Mouse (Mus musculus) stomach, embryonic 14.5 days (tissue): Measurements from ENCODE around the gene Kctd7. TPM values are rescaled to one million over a fixed set of nuclear protein-coding genes. Genes with fewer than 3 reads are reported as not detected.

Experiments used
- ATAC-seq: fragments of 200-750 bp; cut with Nextera tagmentation; 2 replicates; pipeline ENCODE4 v1.8.0; 2017; ENCODE audit warnings: low read depth, moderate TSS enrichment; ENCODE audit not compliant: insufficient number of reproducible peaks, insufficient read depth, low FRiP score
- H3K27ac ChIP-seq: fragments of 300-500 bp; sonication (generic); 2 replicates; pipeline ENCODE4 v1.5.1; 2014; ENCODE audit warnings: mild to moderate bottlenecking, low read length, moderate library complexity, mixed read lengths
- H3K27me3 ChIP-seq: fragments of 300-500 bp; sonication (generic); 2 replicates; pipeline ENCODE4 v1.6.1; 2014; ENCODE audit warnings: low read length, control low read depth, mixed read lengths; ENCODE audit not compliant: control insufficient read depth, insufficient read depth
- H3K36me3 ChIP-seq: fragments of 300-500 bp; sonication (generic); 2 replicates; pipeline ENCODE4 v1.6.1; 2014; ENCODE audit warnings: mild to moderate bottlenecking, control low read depth, low read length, moderate library complexity, mixed read lengths; ENCODE audit not compliant: control insufficient read depth, insufficient read depth
- H3K4me1 ChIP-seq: fragments of 300-500 bp; sonication (generic); 2 replicates; pipeline ENCODE4 v1.6.1; 2014; ENCODE audit warnings: low read length, control low read depth, mixed read lengths; ENCODE audit not compliant: control insufficient read depth, insufficient read depth
- H3K4me2 ChIP-seq: fragments of 300-500 bp; sonication (generic); replicated peaks from 2 replicates; pipeline ENCODE4 v1.6.1; 2014; ENCODE audit warnings: low read depth, low read length, control low read depth
- H3K4me3 ChIP-seq: fragments of 300-500 bp; sonication (generic); 2 replicates; pipeline ENCODE4 v1.5.1; 2014; ENCODE audit warnings: low read depth, low read length, control low read depth
- H3K9ac ChIP-seq: fragments of 300-500 bp; sonication (generic); replicated peaks from 2 replicates; pipeline ENCODE4 v1.6.1; 2014; ENCODE audit warnings: low read depth, mild to moderate bottlenecking, control low read depth, low read length, moderate library complexity, mixed read lengths
- H3K9me3 ChIP-seq: fragments of 300-500 bp; sonication (generic); 2 replicates; pipeline ENCODE4 v1.6.1; 2016; ENCODE audit warnings: low read depth, low read length, control low read depth; ENCODE audit not compliant: control insufficient read depth
- WGBS: fragments of 180-500 bp; shearing (Covaris S2); extraction: QIAGEN DNeasy Blood & Tissue Kit; methylation state at CpG from one replicate; pipeline ENCODE4 v1.1.7; 2014; 5-methylcytosine and 5-hydroxymethylcytosine counted together
- polyA plus RNA-seq: library from polyadenylated mRNA; unstranded; fragments of >200 nt; fragmentation: Nextera tagmentation; extraction: Ambion mirVana; gene quantifications from 2 replicates; pipeline ENCODE4 v1.2.1, GENCODE M21; 2014

Gene Kctd7
- polyA plus RNA-seq, 1 experiment from 2014 or later: 5.0 TPM

DNA sequence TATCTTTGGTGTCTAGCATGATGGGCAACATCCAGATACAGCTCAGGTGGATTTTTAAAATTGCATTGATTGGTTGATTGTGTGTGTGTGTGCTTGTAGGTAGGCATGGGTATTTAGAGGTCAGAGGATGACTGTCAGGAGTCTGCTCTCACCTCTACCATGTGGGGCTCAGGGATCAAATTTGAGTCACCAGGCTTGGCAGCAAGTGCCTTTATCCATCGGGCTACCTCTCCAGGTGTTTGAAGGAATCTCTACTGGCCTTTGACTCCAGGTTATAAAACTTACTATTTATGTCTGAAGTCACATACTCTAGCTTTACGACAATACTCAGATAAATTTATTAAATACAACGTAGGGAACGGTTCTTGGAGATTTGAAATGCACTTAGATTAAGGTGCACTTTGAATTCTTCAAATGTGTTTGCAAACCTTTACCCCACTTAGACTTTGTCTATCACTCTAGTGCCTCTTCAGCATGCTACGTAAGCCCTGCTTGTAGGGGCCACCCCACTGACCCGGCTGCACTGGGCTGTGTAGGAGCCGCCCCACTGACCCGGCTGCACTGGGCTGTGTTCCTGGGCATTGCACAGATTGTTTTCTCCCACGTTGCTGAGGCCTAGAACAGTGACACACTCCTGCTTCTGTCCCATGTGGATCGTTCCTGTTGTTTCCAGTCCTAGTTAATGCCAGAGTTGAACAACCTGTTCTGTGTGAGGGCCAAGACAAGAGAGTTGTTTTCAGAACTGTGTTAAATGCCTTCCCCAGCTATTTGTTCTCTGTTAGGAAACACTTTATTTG is 55.8 kb downstream of the Kctd7 start:
- no peak for ATAC-seq
- H3K9me3 ChIP-seq: no peaks in the 10 kb centered on the region
- WGBS: 84% methylated on average over 10 of the region's 10 CpGs
- H3K27ac ChIP-seq: no peak overlapping the region
- H3K4me3 ChIP-seq: no peak overlapping the region
- H3K4me1 ChIP-seq: no peaks in the 10 kb centered on the region
- H3K36me3 ChIP-seq: peaks cover 18% of the 10 kb centered on the region
- no peaks in the 10 kb centered on the region for H3K27me3 ChIP-seq
- H3K4me2 ChIP-seq: no peak overlapping the region
- H3K9ac ChIP-seq: no peak overlapping the region

- H3K4me3 ChIP-seq: no peak overlapping the region
- no peak overlapping the region for H3K4me2 ChIP-seq
- WGBS: 82% methylated on average over 4 of the region's 4 CpGs
- no peak for ATAC-seq
- H3K4me1 ChIP-seq: no peaks in the 10 kb centered on the region
- no peaks in the 10 kb centered on the region for H3K27me3 ChIP-seq
- peaks cover 25% of the 10 kb centered on the region for H3K36me3 ChIP-seq
- no peak overlapping the region for H3K9ac ChIP-seq
- H3K9me3 ChIP-seq: no peaks in the 10 kb centered on the region
- H3K27ac ChIP-seq: no peak overlapping the region
These were observed 59.3 kb downstream of the Kctd7 start for GRCm38 (mm10) chr5:130203948-130204347.

DNA sequence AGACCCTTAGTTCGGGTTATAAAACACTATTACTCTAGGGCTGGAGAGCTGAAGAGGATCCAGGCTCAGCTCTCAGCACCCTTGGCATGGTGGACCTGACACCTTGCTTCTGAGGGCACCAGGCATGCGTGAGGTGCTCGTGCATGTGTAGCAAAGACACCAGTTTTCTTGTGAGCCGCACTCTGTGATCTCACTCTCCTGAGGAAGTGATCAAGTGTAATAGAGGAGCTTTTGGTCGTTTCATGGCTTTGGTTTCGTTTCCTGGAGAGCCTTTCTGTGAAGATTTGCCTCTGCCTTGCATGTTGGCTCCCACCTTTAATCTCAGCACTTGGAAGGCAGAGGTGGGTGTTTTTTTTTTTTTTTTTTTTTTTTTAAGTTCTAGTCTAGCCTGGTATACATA is 59.9 kb downstream of the Kctd7 start:
- no peak for ATAC-seq
- no peak overlapping the region for H3K4me3 ChIP-seq
- no peak overlapping the region for H3K9ac ChIP-seq
- no peaks in the 10 kb centered on the region for H3K4me1 ChIP-seq
- H3K27me3 ChIP-seq: no peaks in the 10 kb centered on the region
- H3K27ac ChIP-seq: no peak overlapping the region
- WGBS: 92% methylated on average over 6 of the region's 6 CpGs
- no peaks in the 10 kb centered on the region for H3K9me3 ChIP-seq
- peaks cover 26% of the 10 kb centered on the region for H3K36me3 ChIP-seq
- H3K4me2 ChIP-seq: no peak overlapping the region

Other genes starting within 250 kb of the Kctd7 start
- 5.7 and 6.1 TPM in 2 replicates for gene Zbed5, start 249.1 kb upstream of the Kctd7 start, polyA plus RNA-seq
- gene Phkg1, start 246.3 kb upstream of the Kctd7 start, polyA plus RNA-seq: not detected in 2 replicates
- gene Nupr1l, start 236.3 kb upstream of the Kctd7 start, polyA plus RNA-seq: 2.2 and 3.1 TPM in 2 replicates
- 16.2 and 19.1 TPM in 2 replicates for gene Vkorc1l1, start 202.9 kb upstream of the Kctd7 start, polyA plus RNA-seq
- 71.4 and 74.7 TPM in 2 replicates for gene Gusb, start 141.8 kb upstream of the Kctd7 start, polyA plus RNA-seq
- gene Asl, start 115.6 kb upstream of the Kctd7 start, polyA plus RNA-seq: 35.1 TPM in 2 replicates
- gene Crcp, start 115.6 kb upstream of the Kctd7 start, polyA plus RNA-seq: 20.0 and 24.2 TPM in 2 replicates
- gene Tpst1, start 71.5 kb upstream of the Kctd7 start, polyA plus RNA-seq: 82.7 and 87.3 TPM in 2 replicates
- gene Rabgef1, start 26.9 kb downstream of the Kctd7 start, polyA plus RNA-seq: 25.7 and 27.9 TPM in 2 replicates
- gene Tmem248, start 72.2 kb downstream of the Kctd7 start, polyA plus RNA-seq: 33.7 and 36.7 TPM in 2 replicates
- 55.0 and 57.4 TPM in 2 replicates for gene Sbds, start 110.7 kb downstream of the Kctd7 start, polyA plus RNA-seq
- gene Tyw1, start 110.8 kb downstream of the Kctd7 start, polyA plus RNA-seq: 27.5 and 28.7 TPM in 2 replicates
- gene Caln1, start 224.6 kb downstream of the Kctd7 start, polyA plus RNA-seq: not detected in 2 replicates
- not detected in 2 replicates for gene A330070K13Rik, start 239.8 kb downstream of the Kctd7 start, polyA plus RNA-seq